Mouse (Mus musculus) granulocyte monocyte progenitor cell, adult 5-6 weeks (primary cell): ENCODE data around the gene Efcab3. TPM values are rescaled to one million over a fixed set of nuclear protein-coding genes. Genes with fewer than 3 reads are reported as not detected.
"Not testable (repeated sequence)": the region's sequence is repeated elsewhere in the genome, so short reads cannot be mapped to it uniquely, and the experiment has no call there.

Experiments
- ATAC-seq: replicated peaks from 2 replicates; pipeline ENCODE4 v1.8.0; 2016; ENCODE audit warnings: mild to moderate bottlenecking, moderate TSS enrichment, inconsistent platforms; ENCODE audit not compliant: poor library complexity, severe bottlenecking
- total RNA-seq, 2 experiments: library from RNA; stranded (forward) in 1 of 2; stranded (reverse) in 1 of 2; fragments of 200-712, 200-1000 nt in 1 of 2; fragments of >200 nt in 1 of 2; fragmentation: Nextera tagmentation in 1 of 2; gene quantifications; 2 replicates each; pipeline ENCODE4 v1.2.3; 2014 to 2017

Efcab3 gene
- total RNA-seq (2014; fragmentation: Nextera tagmentation), result not detected in 2 replicates
- total RNA-seq (2017), result not detected in 2 replicates

DNA sequence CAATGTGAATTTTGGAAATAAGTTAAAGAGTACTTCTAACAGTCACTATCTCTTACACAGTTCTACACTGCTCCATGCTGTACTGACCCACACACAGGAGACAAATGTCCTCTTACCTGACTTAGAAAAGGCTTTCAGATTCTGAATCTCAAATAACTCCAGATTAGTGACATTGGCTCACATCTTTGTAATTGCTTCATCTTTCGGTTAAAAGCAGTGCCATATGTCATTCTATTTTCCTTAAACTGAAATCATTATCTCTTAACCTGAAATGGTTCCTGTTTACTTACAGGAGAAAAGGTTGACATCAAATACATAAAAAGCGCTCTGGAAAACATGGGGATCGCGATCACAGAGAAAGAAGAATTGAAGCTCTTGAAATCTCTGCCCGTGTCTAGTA, at the start of gene Efcab3:
Gene Efcab3, plus strand, starts transcription at position 301 of the 400 bp plus-strand sequence.
- ATAC-seq, result no peak

- ATAC-seq, result peak; percentile 59
Measured at GRCm38 (mm10) chr11:105021071-105021470, 42.3 kb upstream of the Efcab3 start.

DNA sequence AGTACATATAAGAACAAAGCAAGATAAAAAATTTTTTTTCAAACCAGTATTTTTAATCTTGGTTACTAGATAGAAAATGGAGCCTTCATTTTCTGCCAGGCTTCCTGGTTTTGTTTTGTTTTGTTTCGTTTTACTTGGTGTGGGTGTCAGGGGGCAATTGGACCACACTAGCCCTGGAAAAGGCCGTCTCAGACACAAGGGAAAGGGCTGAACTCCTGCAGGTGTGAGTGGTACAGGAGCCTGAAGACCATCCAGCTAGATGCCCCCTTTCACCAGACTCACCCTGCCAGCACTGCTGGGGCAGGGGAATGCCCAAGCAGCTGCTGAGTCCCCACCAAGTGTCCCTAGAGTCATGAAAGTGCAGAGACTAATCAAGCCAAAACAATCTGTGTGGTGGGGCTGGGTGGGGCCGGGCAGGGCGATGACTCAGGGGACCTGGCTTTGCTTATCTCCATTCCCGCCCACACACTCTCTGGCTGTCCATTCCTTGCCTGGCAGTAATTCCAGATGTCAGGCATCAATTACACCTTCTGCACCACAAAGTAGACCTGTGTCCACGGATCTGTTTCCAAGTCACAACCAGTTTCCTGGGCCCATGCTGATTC, 34.5 kb upstream of the Efcab3 start:
- ATAC-seq, result no peak

GRCm38 (mm10) chr11:105029525-105029924, 33.9 kb upstream of the Efcab3 start:
- no peak for ATAC-seq

- no peak for ATAC-seq
Measured at GRCm38 (mm10) chr11:105030229-105030628, 33.2 kb upstream of the Efcab3 start.

- no peak for ATAC-seq
Measured at GRCm38 (mm10) chr11:105031103-105031502, 32.3 kb upstream of the Efcab3 start.

DNA sequence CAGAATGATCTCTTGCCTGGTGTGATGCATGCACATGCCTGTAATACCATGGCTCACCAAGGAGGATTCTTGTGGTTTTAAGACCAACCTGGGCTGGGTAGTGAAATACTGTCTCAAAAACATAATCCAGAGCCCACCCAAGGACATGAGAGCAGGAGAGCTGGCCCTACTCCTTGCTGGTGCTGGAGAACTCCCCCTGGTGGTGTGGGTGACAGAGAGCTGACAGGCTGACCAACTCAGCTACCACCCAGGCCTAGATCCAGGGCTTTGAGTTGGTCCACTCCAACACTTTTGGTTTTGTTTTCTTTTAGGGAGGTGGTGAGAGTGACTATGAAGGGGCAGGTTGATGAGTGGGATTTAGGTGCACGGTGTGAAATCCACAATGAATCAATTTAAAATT, 28.3 kb upstream of the Efcab3 start:
- no peak for ATAC-seq

DNA sequence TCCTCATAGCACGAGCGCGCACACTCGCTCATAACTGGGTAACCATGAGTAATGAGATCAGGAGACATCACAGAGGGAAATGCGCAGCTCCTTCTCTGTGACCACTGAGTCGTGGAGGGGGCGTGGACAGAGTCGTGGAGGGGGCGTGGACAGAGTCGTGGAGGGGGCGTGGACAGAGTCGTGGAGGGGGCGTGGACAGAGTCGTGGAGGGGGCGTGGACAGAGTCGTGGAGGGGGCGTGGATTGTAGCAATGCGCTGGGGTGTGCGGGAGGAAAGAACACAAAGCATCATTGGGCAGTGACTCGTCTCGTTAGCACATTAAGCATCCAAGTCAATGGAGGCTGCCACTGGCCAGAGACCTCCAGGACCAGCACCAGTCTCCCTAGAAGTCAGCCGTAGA, 49.1 kb downstream of the Efcab3 start:
- ATAC-seq, result peak; percentile 27; the same call in 1 of the 2 replicates

- peak; percentile 65 for ATAC-seq
Measured at GRCm38 (mm10) chr11:105117814-105118213, 54.4 kb downstream of the Efcab3 start.

DNA sequence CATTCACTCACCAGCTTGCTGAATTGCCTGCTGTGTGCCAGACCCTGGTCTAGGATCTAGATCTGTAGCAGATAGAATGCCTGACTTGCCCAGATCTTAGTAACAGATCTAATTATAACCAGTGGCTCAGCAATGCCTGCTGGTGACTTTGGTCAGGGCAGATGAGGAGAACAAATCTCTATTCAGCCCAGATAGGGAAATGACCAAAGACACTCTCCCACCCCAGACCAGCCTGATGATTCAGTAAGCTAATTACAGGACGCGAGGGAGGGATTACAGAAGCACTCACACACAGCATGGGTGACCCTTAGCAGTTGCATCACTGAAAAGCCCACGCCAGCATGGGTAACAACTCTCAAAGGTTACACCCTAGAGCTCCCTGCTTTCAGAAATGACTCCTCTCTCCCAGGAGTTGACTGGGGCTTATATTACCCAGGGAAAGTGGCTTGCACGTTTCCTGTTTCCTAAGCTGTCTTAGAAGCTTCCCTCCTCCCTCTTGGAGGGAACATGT, 57.2 kb downstream of the Efcab3 start:
- peak; percentile 48 for ATAC-seq

GRCm38 (mm10) chr11:105121792-105122191, 58.4 kb downstream of the Efcab3 start:
- ATAC-seq, result not testable (repeated sequence)

DNA sequence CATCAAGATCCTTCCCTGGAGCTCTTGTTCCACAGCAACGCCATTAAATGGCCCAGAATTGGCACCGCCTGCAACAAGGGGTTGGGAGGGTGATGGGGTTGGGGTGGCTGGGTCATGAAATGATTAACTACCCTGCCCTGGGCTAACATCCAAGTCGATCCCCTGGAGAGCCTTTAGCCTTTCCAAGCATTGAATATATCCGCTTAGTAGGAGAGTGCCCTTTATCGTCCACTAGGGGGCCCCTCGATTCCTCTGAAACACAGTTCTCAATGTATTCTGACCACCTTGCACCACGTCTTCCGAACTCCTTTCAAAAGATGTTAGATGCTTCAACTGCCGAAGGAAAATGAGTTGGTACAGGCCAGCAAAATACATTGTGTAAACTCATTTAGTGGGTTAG, 60.6 kb downstream of the Efcab3 start:
- peak; percentile 42 for ATAC-seq

DNA sequence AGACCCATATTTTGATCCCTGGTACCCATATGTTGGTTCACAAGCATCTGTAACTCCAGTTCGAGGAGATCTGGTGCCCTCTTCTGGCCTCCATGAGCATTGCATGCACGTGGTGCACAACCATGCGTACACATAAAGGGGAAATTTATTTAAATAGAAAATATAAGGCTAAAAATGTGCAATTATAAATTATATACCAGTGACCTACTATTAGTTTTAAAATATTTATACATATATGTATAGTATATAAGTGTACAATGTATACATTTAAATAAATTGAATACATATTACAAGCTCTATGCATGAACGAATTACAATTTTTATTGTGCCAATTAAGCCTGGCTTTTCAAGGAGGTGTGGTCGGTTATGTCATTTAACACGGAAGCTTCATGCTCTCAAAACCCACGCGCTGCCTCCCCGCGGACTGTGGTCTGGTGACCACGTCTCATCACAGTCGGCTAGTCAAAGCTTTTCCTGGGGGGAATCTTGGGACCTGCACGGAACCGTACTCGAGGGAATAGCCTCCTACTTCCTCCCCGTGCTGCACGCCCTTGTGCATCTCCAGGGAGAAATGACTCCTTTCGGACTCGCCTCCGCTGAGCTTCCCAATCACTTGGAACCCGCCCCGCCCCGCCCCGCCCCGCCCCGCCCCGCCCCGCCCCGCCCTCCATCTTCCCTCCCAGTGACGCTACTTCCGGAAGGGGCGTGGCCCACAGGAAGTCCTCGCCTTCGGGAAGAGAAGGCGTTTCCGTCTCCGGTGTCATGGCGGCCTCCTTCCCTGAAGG, 62.5 kb downstream of the Efcab3 start, which contains the start of gene Mettl2:
Gene Mettl2, plus strand, starts transcription at position 691 of the 785 bp plus-strand sequence.
- ATAC-seq, result peak; percentile 94

DNA sequence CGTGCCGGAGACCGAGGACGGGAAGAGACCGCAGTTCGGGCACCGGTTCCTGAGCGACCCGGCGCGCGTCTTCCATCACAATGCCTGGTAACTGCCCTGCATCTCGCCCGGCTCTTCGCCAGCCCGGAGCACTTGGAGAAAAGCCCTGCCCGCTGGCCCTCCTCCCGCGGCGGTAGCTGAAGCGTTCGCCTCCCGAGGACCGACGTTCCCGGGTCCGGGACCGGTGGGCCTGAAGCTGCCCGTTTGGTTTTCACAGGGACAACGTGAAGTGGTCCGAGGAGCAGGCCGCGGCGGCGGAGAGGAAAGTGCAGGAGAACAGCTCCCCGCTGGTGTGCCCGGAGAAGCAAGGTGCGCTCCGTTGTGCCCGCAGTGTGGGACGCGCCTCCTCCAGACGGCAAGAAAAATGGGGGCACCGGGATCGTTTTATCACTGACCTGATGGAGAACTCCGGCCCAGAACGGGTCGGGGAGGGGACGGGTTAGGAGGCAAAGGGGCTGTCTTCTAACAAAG, 63.2 kb downstream of the Efcab3 start:
- ATAC-seq, result peak; percentile 18

GRCm38 (mm10) chr11:105135692-105136091, 72.3 kb downstream of the Efcab3 start:
- no peak for ATAC-seq

GRCm38 (mm10) chr11:105137255-105137654, 73.9 kb downstream of the Efcab3 start:
- ATAC-seq, result not testable (repeated sequence)

DNA sequence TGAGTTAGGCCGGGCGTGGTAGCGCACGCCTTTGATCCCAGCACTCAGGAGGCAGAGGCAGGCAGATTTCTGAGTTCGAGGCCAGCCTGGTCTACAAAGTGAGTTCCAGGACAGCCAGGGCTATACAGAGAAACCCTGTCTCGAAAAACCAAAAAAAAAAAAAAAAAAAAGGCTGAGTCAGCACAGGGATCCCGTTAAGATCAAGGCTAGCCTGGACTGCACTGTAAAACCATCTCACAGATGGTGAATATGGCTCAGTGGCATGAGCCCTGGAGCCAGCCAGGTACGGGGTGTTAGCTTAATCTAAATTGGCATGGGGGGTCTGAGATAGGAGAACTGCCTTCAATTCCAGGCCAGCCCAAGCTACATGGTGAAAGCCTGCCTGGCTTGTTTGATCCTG, 77.1 kb downstream of the Efcab3 start:
- not testable (repeated sequence) for ATAC-seq

- no peak for ATAC-seq
Measured at GRCm38 (mm10) chr11:105141115-105141514, 77.7 kb downstream of the Efcab3 start.

- no peak for ATAC-seq
Measured at GRCm38 (mm10) chr11:105143564-105143963, 80.2 kb downstream of the Efcab3 start.

DNA sequence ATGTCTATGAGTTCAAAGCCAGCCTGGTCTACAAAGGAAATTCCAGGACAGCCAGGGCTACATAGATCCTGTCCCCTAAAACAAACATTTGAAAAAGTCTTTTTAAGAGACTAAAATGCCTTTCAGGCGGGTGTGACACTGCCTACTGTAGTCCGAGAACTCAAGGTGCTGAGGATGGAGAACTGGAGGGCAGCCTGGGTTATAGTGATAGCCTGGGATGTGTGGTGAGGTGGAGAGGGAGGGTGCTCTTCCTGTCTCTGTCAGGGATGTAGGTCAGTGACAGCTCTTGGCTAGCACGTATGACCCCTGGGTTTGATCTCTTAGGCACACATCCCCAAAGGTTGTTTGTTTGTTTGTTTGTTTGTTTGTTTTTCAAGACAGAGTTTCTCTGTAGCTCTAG, 80.7 kb downstream of the Efcab3 start:
- ATAC-seq, result no peak

DNA sequence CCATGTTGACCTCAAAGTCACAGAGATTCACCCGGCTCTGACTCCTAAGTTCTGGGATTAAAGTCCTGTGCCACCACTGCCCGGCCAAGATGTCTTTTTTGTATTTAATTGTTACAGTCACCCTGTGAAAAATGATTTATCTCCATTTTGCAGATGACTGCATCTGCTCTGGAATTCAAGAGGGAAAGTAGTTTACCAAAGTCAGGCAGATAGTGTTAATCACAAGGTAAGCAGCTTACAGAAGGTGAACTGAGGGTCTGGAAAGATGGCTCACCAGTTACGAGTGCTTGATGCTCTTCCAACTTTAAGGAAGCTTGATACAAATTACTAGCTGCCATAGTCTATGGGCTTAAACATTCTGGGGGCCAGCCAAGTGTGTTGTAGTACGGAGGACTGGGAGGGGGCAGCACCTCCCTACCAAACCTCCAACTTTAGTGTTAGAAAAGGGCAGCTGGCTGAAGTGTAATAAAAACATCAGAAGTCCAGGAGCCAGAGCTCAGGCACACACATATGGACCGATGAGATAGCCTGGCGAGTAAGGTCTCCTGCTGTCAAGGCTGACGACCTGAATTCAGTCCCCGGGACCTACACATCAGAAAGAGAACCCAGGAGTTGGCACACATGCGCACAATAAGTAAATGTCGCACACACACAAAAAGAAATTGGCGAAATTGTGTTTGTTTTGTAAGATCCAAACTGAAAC, 81.3 kb downstream of the Efcab3 start:
- ATAC-seq, result no peak
